Mouse (Mus musculus) T-helper 1 cell (primary cell): ENCODE measurements around the gene Ccdc13.

ENCODE experiments used
- in situ Hi-C: fragments of 300-600 bp; cut with MboI, MseI; formaldehyde crosslinking; loops from one replicate; pipeline ENCODE4 v1.15.1; 2025; ENCODE audit warnings: high pct_unique_total_duplicates

The Ccdc13 gene

DNA sequence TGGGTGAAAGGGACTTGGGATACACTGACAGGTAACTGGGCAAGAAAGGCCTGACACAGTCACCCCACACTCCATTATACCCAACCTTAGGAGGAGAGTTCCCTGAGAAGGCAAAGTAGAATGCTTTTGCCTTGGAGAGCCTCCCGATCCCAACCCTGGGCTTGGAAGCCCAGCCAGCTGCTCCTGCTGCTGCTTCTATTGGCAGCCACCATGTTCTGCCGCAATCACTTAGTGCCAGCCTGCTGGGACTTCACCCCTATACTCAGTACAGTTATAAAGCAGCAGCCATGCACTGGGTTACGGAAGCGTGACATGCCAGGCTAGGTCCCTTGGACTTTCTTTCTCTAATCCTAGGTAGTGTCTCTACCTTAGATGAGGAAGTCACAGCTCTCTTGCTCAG, 7.9 kb upstream of the Ccdc13 start:
- in situ Hi-C loops, result loop anchor here (25.0 kb wide), 1 partner anchor 140 kb away; the partner anchor contains the start of gene Pomgnt2

DNA sequence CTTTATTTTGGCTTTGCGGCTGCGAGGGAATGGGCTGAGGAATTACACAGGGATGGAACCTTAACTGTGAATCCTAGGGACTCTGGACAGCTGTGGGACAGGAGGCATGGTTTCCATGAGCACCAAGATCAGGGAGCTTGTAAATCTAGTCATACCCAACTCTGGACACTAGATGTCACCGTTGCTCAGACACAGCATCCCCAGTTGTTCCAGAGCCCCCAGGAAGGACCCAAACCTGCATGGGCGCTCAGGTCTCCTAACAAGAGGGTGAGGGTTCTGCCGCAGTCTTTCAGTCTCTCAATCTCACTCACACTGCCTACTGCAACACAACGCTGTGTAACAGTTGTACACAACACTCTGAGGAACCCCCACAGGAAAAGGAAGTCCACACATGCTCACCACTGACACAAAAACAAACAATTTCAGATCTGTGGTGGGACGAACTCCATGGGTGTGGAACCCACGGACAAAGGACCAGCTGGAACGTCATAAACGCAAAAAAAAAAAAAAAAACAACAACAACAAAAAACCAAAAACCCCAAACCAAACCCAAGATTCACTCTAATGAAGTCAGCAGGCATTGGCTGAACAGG, 7.4 kb upstream of the Ccdc13 start:
- in situ Hi-C loops, result loop anchor here (25.0 kb wide), 1 partner anchor 141 kb away; the partner anchor contains the start of gene Pomgnt2

- in situ Hi-C loops, result loop anchor here (25.0 kb wide), 1 partner anchor 144 kb away; the partner anchor contains the start of gene Pomgnt2
Measured at GRCm38 (mm10) chr9:121842914-121843313, 3.7 kb upstream of the Ccdc13 start.

GRCm38 (mm10) chr9:121839622-121839965, 333 bp upstream of the Ccdc13 start:
- in situ Hi-C loops, result loop anchor here (25.0 kb wide), 1 partner anchor 148 kb away; the partner anchor contains the start of gene Pomgnt2

DNA sequence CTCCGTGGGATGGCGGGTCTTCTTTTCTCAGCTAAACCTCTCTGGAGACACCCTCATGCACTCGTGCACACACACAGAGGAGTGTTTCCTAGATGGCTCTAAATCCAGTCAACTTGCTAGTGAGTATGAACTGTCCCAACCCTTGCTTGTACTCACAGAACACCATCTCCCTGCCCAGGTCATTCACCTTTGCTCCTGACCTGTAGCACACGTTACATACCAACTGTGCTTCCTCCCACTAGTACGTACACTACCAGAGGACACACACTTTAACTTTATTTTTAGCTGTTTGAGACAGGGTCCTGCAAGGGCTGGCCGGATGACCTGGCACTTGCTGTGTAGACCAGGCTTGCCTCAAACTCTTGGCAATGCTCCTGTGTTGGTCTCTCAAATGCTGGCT, 1.3 kb downstream of the Ccdc13 start:
- in situ Hi-C loops, result loop anchor here (25.0 kb wide), 1 partner anchor 149 kb away; the partner anchor contains the start of gene Pomgnt2

DNA sequence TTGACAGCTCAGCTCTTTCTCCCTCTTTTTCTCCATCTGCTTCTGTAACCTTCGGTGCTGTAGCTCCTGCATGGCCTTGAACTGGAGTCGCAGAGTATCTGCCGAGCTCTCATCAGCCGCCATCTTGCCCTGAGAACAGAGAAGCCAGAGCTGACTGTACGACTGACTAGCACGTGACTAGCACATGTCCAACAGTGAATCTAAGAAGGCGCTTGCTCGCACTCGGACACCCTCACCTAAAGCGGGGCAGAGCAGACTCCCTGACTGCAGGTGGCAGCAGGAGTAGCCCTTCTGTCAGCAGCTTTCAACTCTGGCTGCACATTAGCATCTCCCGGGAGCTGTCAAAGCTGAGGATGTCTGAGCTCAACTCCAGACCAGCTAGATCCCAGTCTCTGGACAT, 5.4 kb downstream of the Ccdc13 start:
- in situ Hi-C loops, result loop anchor here (25.0 kb wide), 1 partner anchor 153 kb away; the partner anchor contains the start of gene Pomgnt2

DNA sequence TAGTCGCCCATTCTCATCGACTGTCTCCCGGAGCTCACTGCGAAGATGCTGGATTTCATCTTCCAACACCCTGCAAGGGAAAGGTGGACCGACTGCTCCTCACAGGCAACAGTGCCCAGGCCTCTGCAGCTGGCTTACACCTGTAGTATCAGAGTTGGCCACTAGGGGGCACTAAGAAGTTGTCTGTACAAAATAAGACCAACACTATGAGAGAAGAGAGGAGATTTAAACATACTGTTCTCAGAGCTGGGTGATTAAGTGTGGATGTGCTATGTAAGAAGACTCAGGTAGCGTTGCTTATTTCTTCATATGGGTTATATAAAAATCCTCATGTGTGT, 8.3 kb downstream of the Ccdc13 start:
- in situ Hi-C loops, result loop anchor here (25.0 kb wide), 1 partner anchor 156 kb away; the partner anchor contains the start of gene Pomgnt2

DNA sequence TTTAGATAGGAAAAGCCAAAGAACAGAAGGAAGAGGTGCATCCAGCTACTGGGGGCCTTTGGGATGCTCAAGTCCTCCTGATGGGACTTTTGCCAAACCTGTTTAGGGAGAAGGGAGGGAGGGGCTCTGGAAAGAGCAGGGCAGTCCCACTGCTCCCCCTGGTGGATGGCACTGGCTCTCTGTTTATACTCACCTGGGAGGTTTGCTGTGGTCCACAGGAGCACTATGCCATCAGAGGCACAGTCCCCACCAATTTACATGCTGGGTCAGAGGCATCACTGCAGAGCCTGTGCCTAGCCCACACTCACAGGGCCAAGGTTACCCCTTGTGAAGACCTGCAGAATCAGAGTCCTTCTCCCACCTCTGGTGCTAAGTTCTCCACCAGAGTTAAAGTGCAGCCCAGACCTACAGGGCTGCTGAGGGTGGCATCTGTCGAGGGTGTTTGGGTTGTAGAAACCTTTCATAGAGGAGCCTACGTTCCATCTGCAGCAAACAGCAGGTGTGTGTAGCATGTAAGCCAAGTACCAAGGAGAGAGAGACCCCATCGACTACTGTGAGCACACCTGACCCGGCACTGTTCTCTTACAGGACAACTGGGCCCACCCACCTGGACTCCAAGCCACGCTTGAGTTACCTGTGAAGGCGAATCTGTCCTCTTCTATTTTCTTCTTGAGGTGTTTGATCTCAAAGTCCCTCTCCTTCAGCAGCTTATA, 8.9 kb downstream of the Ccdc13 start:
- in situ Hi-C loops, result loop anchor here (25.0 kb wide), 1 partner anchor 157 kb away; the partner anchor contains the start of gene Pomgnt2

- in situ Hi-C loops, result loop anchor here (25.0 kb wide), 1 partner anchor 158 kb away; the partner anchor contains the start of gene Pomgnt2
Measured at GRCm38 (mm10) chr9:121829270-121829992, 9.8 kb downstream of the Ccdc13 start.

DNA sequence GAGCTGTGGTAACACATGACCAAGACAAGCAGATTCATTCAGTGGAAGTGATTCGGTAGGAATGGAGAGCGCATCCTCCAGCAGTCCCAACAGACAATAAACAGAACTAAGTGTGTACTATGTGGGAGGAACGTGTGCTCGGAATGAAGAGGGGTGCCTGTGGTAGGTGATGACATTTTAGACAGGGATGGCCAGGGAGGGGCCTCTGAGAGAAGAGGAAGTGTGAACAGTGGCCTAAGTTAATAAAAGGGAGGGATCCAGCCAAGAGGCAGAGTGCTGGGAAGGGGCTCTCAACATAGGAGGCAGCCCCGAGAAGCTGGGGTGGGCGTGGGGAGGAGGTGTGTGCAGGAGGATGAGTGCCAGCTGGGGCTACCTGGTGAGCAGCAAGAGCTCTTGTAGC, 10.9 kb downstream of the Ccdc13 start:
- in situ Hi-C loops, result loop anchor here (25.0 kb wide), 1 partner anchor 159 kb away; the partner anchor contains the start of gene Pomgnt2

DNA sequence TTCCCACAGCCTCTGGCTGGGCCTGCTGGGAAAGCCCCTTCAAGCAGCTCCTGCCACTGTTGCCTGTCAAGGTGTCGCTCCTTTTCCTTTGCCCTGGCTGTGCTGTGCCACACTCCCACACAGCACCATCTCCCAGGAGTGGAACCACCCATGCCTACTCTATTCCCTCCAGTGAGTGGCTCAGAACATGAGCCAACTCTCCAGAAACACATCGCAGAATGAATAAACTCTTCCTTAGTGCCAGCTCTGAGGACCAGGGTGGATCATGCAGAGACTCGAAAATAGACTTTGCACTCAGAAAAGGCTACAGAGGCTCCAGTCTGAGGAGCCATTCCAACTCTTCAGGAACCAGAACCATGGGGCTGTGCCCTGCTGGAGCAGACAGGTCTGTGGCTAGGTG, 12.9 kb downstream of the Ccdc13 start:
- in situ Hi-C loops, result loop anchor here (25.0 kb wide), 1 partner anchor 161 kb away; the partner anchor contains the start of gene Pomgnt2

DNA sequence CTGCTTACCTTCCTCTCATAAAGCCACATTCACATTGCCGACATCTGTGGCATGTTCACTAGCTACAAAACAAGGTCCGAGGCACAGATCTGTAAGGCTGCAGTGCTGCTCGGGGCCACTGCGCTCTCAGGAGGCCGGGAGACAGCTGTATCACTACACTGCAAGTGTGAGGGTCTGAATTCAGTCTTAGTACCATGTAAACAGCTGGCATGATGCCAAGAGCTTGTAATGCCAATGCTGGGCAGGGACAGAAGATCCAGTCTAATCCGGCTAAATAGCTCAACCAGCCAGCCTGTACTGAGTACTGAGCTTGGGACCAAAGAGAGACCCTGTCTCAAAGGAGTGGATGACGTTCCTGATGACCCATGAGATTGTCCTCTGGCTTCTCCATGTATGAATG, 15.3 kb downstream of the Ccdc13 start:
- in situ Hi-C loops, result no loop called here

DNA sequence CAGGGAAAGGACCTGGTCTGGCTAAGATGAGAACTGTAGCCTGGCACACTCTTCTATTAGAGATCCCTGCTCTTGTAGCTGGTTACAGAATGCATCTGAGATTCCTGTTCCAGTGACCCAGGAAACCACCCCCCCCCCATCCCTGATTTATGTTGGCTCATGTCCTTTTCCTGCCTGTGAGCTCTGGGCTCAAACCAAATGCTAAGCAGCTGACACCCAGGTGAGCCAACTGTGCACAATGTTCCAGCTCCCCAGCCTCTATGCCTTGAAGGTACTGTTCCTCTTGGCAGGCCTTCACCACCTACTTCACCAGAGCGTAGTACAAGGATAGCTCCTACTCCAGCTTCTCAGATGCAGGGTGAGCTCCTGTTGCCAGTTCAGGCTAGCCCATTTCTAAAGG, 16.2 kb downstream of the Ccdc13 start:
- in situ Hi-C loops, result no loop called here

DNA sequence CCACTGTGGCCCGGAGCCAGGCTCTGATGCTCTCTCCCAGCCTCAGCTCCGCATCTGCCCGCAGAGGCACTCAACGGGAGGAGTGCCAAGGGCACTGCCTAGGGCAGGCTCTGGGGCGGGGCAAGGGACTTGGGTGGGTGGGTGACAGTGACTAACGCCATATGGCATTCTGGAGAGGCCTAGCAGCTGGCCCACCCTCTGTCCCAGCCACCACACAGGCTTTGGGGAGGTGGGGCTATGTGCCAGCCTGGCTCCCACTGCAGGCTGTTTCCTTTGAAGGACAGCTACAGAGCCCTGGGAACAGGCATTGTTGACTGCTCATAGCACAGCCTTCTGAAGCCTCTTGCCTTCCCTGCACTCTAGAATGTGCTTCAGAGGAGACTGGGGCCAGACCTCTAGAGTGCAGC, 16.7 kb downstream of the Ccdc13 start:
- in situ Hi-C loops, result no loop called here

DNA sequence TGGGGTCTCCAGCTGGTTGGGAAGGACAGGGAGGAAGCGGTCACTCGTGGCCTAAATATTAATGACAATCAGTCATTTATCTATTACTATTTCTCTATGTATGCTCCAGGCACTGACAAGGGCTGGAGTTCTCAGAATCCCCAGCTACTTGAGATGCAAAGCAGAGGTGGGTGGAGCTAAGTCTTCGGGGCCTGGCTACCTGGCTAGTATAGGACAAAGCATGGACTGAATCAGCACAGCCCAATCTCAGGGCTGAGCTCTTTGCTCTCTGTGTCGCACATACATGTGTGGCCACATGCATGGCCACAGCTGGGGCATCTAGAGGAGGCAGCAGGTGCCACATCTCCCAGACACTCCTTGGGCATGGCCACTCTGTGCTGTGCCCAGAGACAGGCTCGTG, 18.5 kb downstream of the Ccdc13 start:
- in situ Hi-C loops, result no loop called here

- in situ Hi-C loops, result no loop called here
Measured at GRCm38 (mm10) chr9:121819771-121820471, 19.3 kb downstream of the Ccdc13 start.

GRCm38 (mm10) chr9:121819073-121819770, 20.0 kb downstream of the Ccdc13 start:
- in situ Hi-C loops, result no loop called here

DNA sequence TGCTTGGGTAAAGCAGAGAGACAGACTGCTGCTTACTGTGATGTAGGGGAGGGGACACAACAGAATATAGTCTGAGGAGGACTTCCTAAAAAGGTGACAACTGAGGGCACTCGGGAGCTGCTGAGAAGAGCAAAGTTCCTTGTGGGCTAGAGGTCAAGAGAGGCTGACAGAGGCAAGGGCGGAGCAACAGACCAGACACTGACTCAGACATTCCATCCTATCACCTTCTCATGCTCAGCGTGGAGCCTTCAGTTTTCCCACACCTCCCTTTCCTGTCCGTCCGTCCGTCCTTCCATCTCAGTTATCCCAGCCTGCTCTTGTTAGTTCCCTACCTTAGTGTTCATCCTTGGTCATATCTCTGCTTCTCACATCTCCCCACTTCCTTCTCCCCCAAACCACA, 24.1 kb downstream of the Ccdc13 start:
- in situ Hi-C loops, result no loop called here

GRCm38 (mm10) chr9:121810081-121810821, 29.0 kb downstream of the Ccdc13 start:
- in situ Hi-C loops, result no loop called here

GRCm38 (mm10) chr9:121808511-121808910, 30.8 kb downstream of the Ccdc13 start:
- in situ Hi-C loops, result no loop called here
